Mouse (Mus musculus) thymus, adult 2 months (tissue): ENCODE measurements around the gene Rab9. TPM values are rescaled to one million over a fixed set of nuclear protein-coding genes. Genes with fewer than 3 reads are reported as not detected.

Experiments
- DNase-seq: peaks from one replicate; pipeline ENCODE4 v3.0.0; 2021
- H3K27ac ChIP-seq: fragments of 200-500 bp; 2 replicates; pipeline ENCODE4 v1.5.1; 2012; ENCODE audit warnings: low read length, control low read depth; ENCODE audit not compliant: control insufficient read depth, insufficient read depth
- H3K27me3 ChIP-seq: fragments of 200-500 bp; 2 replicates; pipeline ENCODE4 v1.6.1; 2012; ENCODE audit warnings: mild to moderate bottlenecking, low read length, moderate library complexity, mixed read lengths; ENCODE audit not compliant: control insufficient read depth, insufficient read depth
- H3K36me3 ChIP-seq: fragments of 200-500 bp; 2 replicates; pipeline ENCODE4 v1.6.1; 2012; ENCODE audit warnings: mild to moderate bottlenecking, low read length, moderate library complexity; ENCODE audit not compliant: control insufficient read depth, insufficient read depth
- H3K4me1 ChIP-seq: fragments of 200-500 bp; replicated peaks from 2 replicates; pipeline ENCODE4 v1.6.1; 2012; ENCODE audit warnings: low read length; ENCODE audit not compliant: control insufficient read depth, insufficient read depth
- H3K4me3 ChIP-seq: fragments of 200-500 bp; 2 replicates; pipeline ENCODE4 v1.5.1; 2012; ENCODE audit warnings: mild to moderate bottlenecking, low read length, control low read depth, moderate library complexity; ENCODE audit not compliant: control insufficient read depth, insufficient read depth
- CTCF ChIP-seq: fragments of 200-500 bp; IDR thresholded peaks from 2 replicates; pipeline ENCODE4 v1.5.1; 2012; ENCODE audit warnings: mild to moderate bottlenecking, control low read depth, low read length, moderate library complexity, borderline replicate concordance; ENCODE audit not compliant: control insufficient read depth, poor library complexity, insufficient read depth; ENCODE audit errors: extremely low read depth
- POLR2A ChIP-seq: fragments of 200-500 bp; IDR thresholded peaks from 2 replicates; pipeline ENCODE4 v1.6.1; 2012; ENCODE audit warnings: mild to moderate bottlenecking, low read length, control low read depth, moderate library complexity; ENCODE audit not compliant: control insufficient read depth, poor library complexity, insufficient read depth; ENCODE audit errors: extremely low read depth
- WGBS: fragments of 180-500 bp; shearing (Covaris S2); methylation state at CpG from one replicate; pipeline ENCODE4 v1.1.7; 2018; 5-methylcytosine and 5-hydroxymethylcytosine counted together
- polyA plus RNA-seq: library from polyadenylated mRNA; depleted of rRNA; stranded (reverse); fragments of >200 nt; gene quantifications from 2 replicates; pipeline ENCODE4 v1.2.3, GENCODE M21; 2012

The Rab9 gene
- polyA plus RNA-seq, 1 experiment: 3.5 TPM

- Histone ChIP-seq H3K27ac (no peak overlapping the region), H3K36me3 (no peaks in the 10 kb centered on the region; the same call in 1 of the 2 replicates), H3K4me1 (no peaks in the 10 kb centered on the region), H3K27me3 (no peaks in the 10 kb centered on the region), H3K4me3 (no peak overlapping the region)
- no peak for TF ChIP-seq CTCF
- no peak for TF ChIP-seq POLR2A
- DNase-seq: no peak
- 94% methylated on average over 1 of the region's 1 CpGs for WGBS
These were observed 20.0 kb upstream of the Rab9 start for GRCm38 (mm10) chrX:166499496-166500190.

GRCm38 (mm10) chrX:166497771-166498170, 18.1 kb upstream of the Rab9 start:
- TF ChIP-seq POLR2A (no peak), CTCF (no peak)
- WGBS: 22% methylated on average over 4 of the region's 4 CpGs
- Histone ChIP-seq H3K36me3 (no peaks in the 10 kb centered on the region), H3K4me3 (no peak overlapping the region), H3K4me1 (no peaks in the 10 kb centered on the region), H3K27me3 (no peaks in the 10 kb centered on the region), H3K27ac (no peak overlapping the region)
- no peak for DNase-seq

GRCm38 (mm10) chrX:166495052-166495451, 15.4 kb upstream of the Rab9 start:
- DNase-seq: no peak
- H3K4me3 ChIP-seq: no peak overlapping the region
- H3K4me1 ChIP-seq: no peaks in the 10 kb centered on the region
- WGBS: 94% methylated on average over 2 of the region's 2 CpGs
- TF ChIP-seq POLR2A (no peak), CTCF (no peak)
- no peaks in the 10 kb centered on the region for H3K36me3 ChIP-seq
- no peaks in the 10 kb centered on the region for H3K27me3 ChIP-seq
- H3K27ac ChIP-seq: no peak overlapping the region

- H3K27me3 ChIP-seq: no peaks in the 10 kb centered on the region
- WGBS: under 1% methylated on average over 28 of the region's 28 CpGs
- H3K36me3 ChIP-seq: no peaks in the 10 kb centered on the region
- TF ChIP-seq POLR2A: no peak
- no peak for DNase-seq
- peaks cover 2% of the 10 kb centered on the region; the same call in 1 of the 2 replicates for H3K4me1 ChIP-seq
- H3K4me3 ChIP-seq: peak overlapping the region; percentile 99
- no peak overlapping the region for H3K27ac ChIP-seq
These were observed 869 bp downstream of the Rab9 start for GRCm38 (mm10) chrX:166478631-166479364.

GRCm38 (mm10) chrX:166477393-166477792, 2.3 kb downstream of the Rab9 start:
- Histone ChIP-seq H3K4me1 (peaks cover 2% of the 10 kb centered on the region; the same call in 1 of the 2 replicates), H3K4me3 (no peak overlapping the region), H3K36me3 (no peaks in the 10 kb centered on the region), H3K27ac (no peak overlapping the region), H3K27me3 (no peaks in the 10 kb centered on the region)
- no peak for DNase-seq
- 90% methylated on average over 6 of the region's 6 CpGs for WGBS
- TF ChIP-seq POLR2A (no peak), CTCF (no peak)

GRCm38 (mm10) chrX:166472612-166473011, 7.1 kb downstream of the Rab9 start:
- Histone ChIP-seq H3K27ac (no peak overlapping the region), H3K27me3 (no peaks in the 10 kb centered on the region), H3K4me1 (peaks cover 12% of the 10 kb centered on the region), H3K4me3 (no peak overlapping the region), H3K36me3 (no peaks in the 10 kb centered on the region)
- no peak for DNase-seq
- 95% methylated on average over 6 of the region's 6 CpGs for WGBS
- TF ChIP-seq CTCF (no peak), POLR2A (no peak)

GRCm38 (mm10) chrX:166468321-166468720, 11.3 kb downstream of the Rab9 start:
- Histone ChIP-seq H3K27me3 (no peaks in the 10 kb centered on the region), H3K36me3 (no peaks in the 10 kb centered on the region), H3K4me1 (peaks cover 10% of the 10 kb centered on the region), H3K27ac (no peak overlapping the region), H3K4me3 (no peak overlapping the region)
- DNase-seq: no peak
- TF ChIP-seq POLR2A: no peak
- no peak for TF ChIP-seq CTCF
- 74% methylated on average over 7 of the region's 7 CpGs for WGBS
